Mouse (Mus musculus): ENCODE measurements at regions not wholly inside any gene's neighbourhood (a gene's known extent, or its start where the extent isn't known, plus 50 kb on each side); places are given as distances from the start of the nearest gene placed in this dataset.

- no peak for TF ChIP-seq CTCF (IDR thresholded peaks at IDR 0.05; ENCODE audit: low read depth, low read length)
- no peak for TF ChIP-seq EP300 (IDR thresholded peaks at IDR 0.05; ENCODE audit: insufficient read depth, low read depth, low read length)
- no peak for TF ChIP-seq POLR2A (IDR thresholded peaks at IDR 0.05; ENCODE audit: insufficient read depth, low read length)
Observed at GRCm38 (mm10) chr5:112012505-112013164, 239.7 kb downstream of the Cryba4 start.
